Mouse (Mus musculus): Measurements from ENCODE around the gene Chd2. TPM values are rescaled to one million over a fixed set of nuclear protein-coding genes. Genes with fewer than 3 reads are reported as not detected.

Chd2 gene
- polyA plus RNA-seq, 1 experiment from 2014 or later, result 49.8 TPM

- H3K4me2 ChIP-seq (ENCODE audit: low read length), result no peak overlapping the region
- peaks cover 36% of the 10 kb centered on the region for H3K36me3 ChIP-seq (ENCODE audit: control insufficient read depth, insufficient read depth, low read length)
- peaks cover 5% of the 10 kb centered on the region; the same call in 1 of the 2 replicates for H3K4me1 ChIP-seq (ENCODE audit: control insufficient read depth, insufficient read depth, low read length)
- ATAC-seq (ENCODE audit: low FRiP score, low TSS enrichment) (no peak), DNase-seq (no peak)
- peak overlapping the region; percentile 57 for H3K27ac ChIP-seq (replicated peaks; ENCODE audit: low read depth, low read length)
- H3K4me3 ChIP-seq (replicated peaks; ENCODE audit: low read depth, low read length), result no peak overlapping the region
- no peaks in the 10 kb centered on the region for H3K27me3 ChIP-seq (ENCODE audit: control insufficient read depth, insufficient read depth, low read length)
- no peak overlapping the region for H3K9ac ChIP-seq (replicated peaks; ENCODE audit: low read length)
- WGBS, result 29% methylated on average over 3 of the region's 3 CpGs
- no peaks in the 10 kb centered on the region for H3K9me3 ChIP-seq (ENCODE audit: control insufficient read depth, low read length)
Observed at GRCm38 (mm10) chr7:73424243-73424642, 117.4 kb downstream of the Chd2 start.

GRCm38 (mm10) chr7:73423236-73423635, 118.4 kb downstream of the Chd2 start:
- Histone ChIP-seq H3K9ac (replicated peaks; ENCODE audit: low read length) (no peak overlapping the region), H3K27me3 (ENCODE audit: control insufficient read depth, insufficient read depth, low read length) (no peaks in the 10 kb centered on the region), H3K4me1 (ENCODE audit: control insufficient read depth, insufficient read depth, low read length) (peaks cover 8% of the 10 kb centered on the region; the same call in 1 of the 2 replicates), H3K4me2 (ENCODE audit: low read length) (no peak overlapping the region), H3K27ac (replicated peaks; ENCODE audit: low read depth, low read length) (0 out of 2 replicates have a peak overlapping the region, but pooled peaks have one; percentile 41), H3K36me3 (ENCODE audit: control insufficient read depth, insufficient read depth, low read length) (peaks cover 36% of the 10 kb centered on the region), H3K9me3 (ENCODE audit: control insufficient read depth, low read length) (no peaks in the 10 kb centered on the region), H3K4me3 (replicated peaks; ENCODE audit: low read depth, low read length) (no peak overlapping the region)
- no peak for ATAC-seq (ENCODE audit: low FRiP score, low TSS enrichment)
- WGBS, result 73% methylated on average over 13 of the region's 13 CpGs
- DNase-seq, result no peak

- Histone ChIP-seq H3K9ac (replicated peaks; ENCODE audit: low read length) (no peak overlapping the region), H3K4me1 (ENCODE audit: control insufficient read depth, insufficient read depth, low read length) (peaks cover 8% of the 10 kb centered on the region; the same call in 1 of the 2 replicates)
- ATAC-seq (ENCODE audit: low FRiP score, low TSS enrichment), result peak; percentile 57; the same call in 1 of the 2 replicates
Observed at GRCm38 (mm10) chr7:73422223-73423113, 119.2 kb downstream of the Chd2 start.

DNA sequence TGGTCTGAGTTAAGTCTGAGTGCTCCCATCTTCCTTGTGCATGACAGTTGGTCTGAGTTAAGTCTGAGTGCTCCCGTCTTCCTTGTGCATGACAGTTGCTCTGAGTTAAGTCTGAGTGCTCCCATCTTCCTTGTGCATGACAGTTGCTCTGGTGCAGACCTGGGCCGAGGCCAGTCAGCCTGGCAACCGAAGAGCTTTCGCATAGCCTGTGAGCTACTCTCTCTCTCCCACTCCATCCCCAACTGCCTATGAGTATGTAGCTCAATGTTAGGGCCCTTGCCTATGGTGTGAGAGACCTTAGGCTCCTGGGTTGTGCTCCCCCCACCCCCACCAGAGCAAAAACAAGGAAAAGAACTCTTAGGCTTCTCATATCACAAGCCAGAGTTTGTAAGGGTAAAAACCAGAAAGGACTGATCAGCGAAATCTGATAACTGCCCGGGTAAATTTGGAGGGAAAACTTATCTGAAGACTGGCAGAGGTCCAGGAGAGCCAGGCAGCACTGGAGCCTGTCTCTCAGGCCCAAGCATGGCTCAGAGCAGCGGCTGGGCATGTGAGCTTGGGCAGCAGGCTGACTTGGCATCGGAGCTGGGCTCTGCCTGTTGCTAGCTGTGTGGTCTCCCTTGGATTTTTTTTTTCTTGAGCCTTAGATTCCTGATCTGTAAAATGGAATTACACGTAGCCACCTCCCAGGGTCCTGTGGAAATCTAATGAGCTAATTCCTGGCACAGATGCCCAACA, 120.2 kb downstream of the Chd2 start:
- ATAC-seq (ENCODE audit: low FRiP score, low TSS enrichment), result no peak
- no peak overlapping the region for H3K9ac ChIP-seq (replicated peaks; ENCODE audit: low read length)

More at GRCm38 (mm10) chr7:73422223-73423113, 119.2 kb downstream of the Chd2 start:
- Histone ChIP-seq H3K27ac (replicated peaks; ENCODE audit: low read depth, low read length) (peak overlapping the region; percentile 45), H3K27me3 (ENCODE audit: control insufficient read depth, insufficient read depth, low read length) (no peaks in the 10 kb centered on the region), H3K4me2 (ENCODE audit: low read length) (no peak overlapping the region), H3K4me3 (replicated peaks; ENCODE audit: low read depth, low read length) (no peak overlapping the region), H3K36me3 (ENCODE audit: control insufficient read depth, insufficient read depth, low read length) (peaks cover 37% of the 10 kb centered on the region), H3K9me3 (ENCODE audit: control insufficient read depth, low read length) (no peaks in the 10 kb centered on the region)
- 22% methylated on average over 12 of the region's 12 CpGs for WGBS
- DNase-seq, result peak; percentile 91

DNA sequence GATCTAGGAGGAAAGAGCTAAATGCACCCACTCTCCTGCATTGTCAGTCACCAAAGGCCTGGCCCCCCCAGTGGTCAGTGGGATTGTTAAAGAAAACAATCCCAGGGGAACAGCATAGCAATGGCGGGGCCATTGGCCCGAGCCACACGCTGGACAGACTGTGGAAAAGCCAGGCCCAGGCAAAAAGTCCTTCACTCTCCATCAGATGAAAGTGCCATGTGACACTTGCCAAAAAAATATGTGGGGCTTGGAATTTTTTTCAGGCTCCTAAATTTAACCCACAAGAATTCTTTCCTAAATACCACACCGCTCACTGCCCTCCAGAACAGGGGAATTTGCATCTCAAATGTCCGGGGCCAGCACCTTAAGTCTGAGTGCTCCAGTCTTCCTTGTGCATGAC, 120.8 kb downstream of the Chd2 start:
- no peaks in the 10 kb centered on the region for H3K9me3 ChIP-seq (ENCODE audit: control insufficient read depth, low read length)
- no peak overlapping the region for H3K4me2 ChIP-seq (ENCODE audit: low read length)
- no peak overlapping the region for H3K4me3 ChIP-seq (replicated peaks; ENCODE audit: low read depth, low read length)
- H3K4me1 ChIP-seq (ENCODE audit: control insufficient read depth, insufficient read depth, low read length), result peaks cover 8% of the 10 kb centered on the region; the same call in 1 of the 2 replicates
- whole genome bisulfite sequencing, result 35% methylated on average over 5 of the region's 5 CpGs
- H3K9ac ChIP-seq (replicated peaks; ENCODE audit: low read length), result no peak overlapping the region
- no peak for DNase-seq
- no peak for ATAC-seq (ENCODE audit: low FRiP score, low TSS enrichment)
- no peaks in the 10 kb centered on the region for H3K27me3 ChIP-seq (ENCODE audit: control insufficient read depth, insufficient read depth, low read length)
- peaks cover 40% of the 10 kb centered on the region for H3K36me3 ChIP-seq (ENCODE audit: control insufficient read depth, insufficient read depth, low read length)
- H3K27ac ChIP-seq (replicated peaks; ENCODE audit: low read depth, low read length), result peak overlapping the region; percentile 17; the same call in 1 of the 2 replicates

More for the DNA sequence above, 120.2 kb downstream of the Chd2 start:
- Histone ChIP-seq H3K4me3 (replicated peaks; ENCODE audit: low read depth, low read length) (no peak overlapping the region), H3K27ac (replicated peaks; ENCODE audit: low read depth, low read length) (peak overlapping the region; percentile 45), H3K4me2 (ENCODE audit: low read length) (no peak overlapping the region), H3K36me3 (ENCODE audit: control insufficient read depth, insufficient read depth, low read length) (peaks cover 36% of the 10 kb centered on the region), H3K27me3 (ENCODE audit: control insufficient read depth, insufficient read depth, low read length) (no peaks in the 10 kb centered on the region), H3K4me1 (ENCODE audit: control insufficient read depth, insufficient read depth, low read length) (peaks cover 8% of the 10 kb centered on the region; the same call in 1 of the 2 replicates), H3K9me3 (ENCODE audit: control insufficient read depth, low read length) (no peaks in the 10 kb centered on the region)
- peak; percentile 67 for DNase-seq
- 49% methylated on average over 9 of the region's 9 CpGs for WGBS

DNA sequence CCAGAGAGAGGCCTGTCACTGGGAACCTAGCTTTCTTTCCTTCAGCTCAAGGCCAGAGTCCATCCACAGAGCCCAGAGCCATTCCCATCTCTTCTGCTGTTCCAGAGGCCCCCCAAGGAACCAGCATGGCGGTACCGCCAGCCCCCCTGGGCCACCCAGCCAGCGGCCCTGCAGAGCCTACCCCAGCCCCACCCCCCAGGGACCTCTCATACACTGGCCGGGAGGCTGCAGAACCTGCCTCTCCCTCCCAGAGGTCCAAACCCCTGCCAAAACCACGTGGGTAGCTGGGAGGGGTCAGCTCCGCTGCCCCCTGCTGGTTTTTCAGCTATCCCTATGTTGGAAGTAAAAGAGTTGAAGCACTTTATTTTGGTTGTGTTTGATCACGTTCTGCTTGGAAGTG, 122.3 kb downstream of the Chd2 start:
- no peak overlapping the region for H3K4me3 ChIP-seq (replicated peaks; ENCODE audit: low read depth, low read length)
- DNase-seq (peak; percentile 62), ATAC-seq (ENCODE audit: low FRiP score, low TSS enrichment) (peak; percentile 25; the same call in 1 of the 2 replicates)
- peaks cover 51% of the 10 kb centered on the region for H3K36me3 ChIP-seq (ENCODE audit: control insufficient read depth, insufficient read depth, low read length)
- WGBS, result 28% methylated on average over 7 of the region's 7 CpGs
- no peak overlapping the region for H3K9ac ChIP-seq (replicated peaks; ENCODE audit: low read length)
- H3K4me2 ChIP-seq (ENCODE audit: low read length), result no peak overlapping the region
- H3K9me3 ChIP-seq (ENCODE audit: control insufficient read depth, low read length), result no peaks in the 10 kb centered on the region
- H3K27ac ChIP-seq (replicated peaks; ENCODE audit: low read depth, low read length), result peak overlapping the region; percentile 45
- no peaks in the 10 kb centered on the region for H3K27me3 ChIP-seq (ENCODE audit: control insufficient read depth, insufficient read depth, low read length)
- peaks cover 8% of the 10 kb centered on the region; the same call in 1 of the 2 replicates for H3K4me1 ChIP-seq (ENCODE audit: control insufficient read depth, insufficient read depth, low read length)

- no peaks in the 10 kb centered on the region for H3K27me3 ChIP-seq (ENCODE audit: control insufficient read depth, insufficient read depth, low read length)
- no peaks in the 10 kb centered on the region for H3K9me3 ChIP-seq (ENCODE audit: control insufficient read depth, low read length)
- no peak overlapping the region for H3K4me3 ChIP-seq (replicated peaks; ENCODE audit: low read depth, low read length)
- H3K9ac ChIP-seq (replicated peaks; ENCODE audit: low read length), result no peak overlapping the region
- peaks cover 88% of the 10 kb centered on the region for H3K36me3 ChIP-seq (ENCODE audit: control insufficient read depth, insufficient read depth, low read length)
- DNase-seq, result no peak
- H3K4me2 ChIP-seq (ENCODE audit: low read length), result no peak overlapping the region
- peaks cover 8% of the 10 kb centered on the region for H3K4me1 ChIP-seq (ENCODE audit: control insufficient read depth, insufficient read depth, low read length)
- 0 out of 2 replicates have a peak overlapping the region, but pooled peaks have one; percentile 13 for H3K27ac ChIP-seq (replicated peaks; ENCODE audit: low read depth, low read length)
- no peak for ATAC-seq (ENCODE audit: low FRiP score, low TSS enrichment)
- WGBS, result 86% methylated on average over 14 of the region's 14 CpGs
Observed at GRCm38 (mm10) chr7:73414192-73414591, 127.4 kb downstream of the Chd2 start.

DNA sequence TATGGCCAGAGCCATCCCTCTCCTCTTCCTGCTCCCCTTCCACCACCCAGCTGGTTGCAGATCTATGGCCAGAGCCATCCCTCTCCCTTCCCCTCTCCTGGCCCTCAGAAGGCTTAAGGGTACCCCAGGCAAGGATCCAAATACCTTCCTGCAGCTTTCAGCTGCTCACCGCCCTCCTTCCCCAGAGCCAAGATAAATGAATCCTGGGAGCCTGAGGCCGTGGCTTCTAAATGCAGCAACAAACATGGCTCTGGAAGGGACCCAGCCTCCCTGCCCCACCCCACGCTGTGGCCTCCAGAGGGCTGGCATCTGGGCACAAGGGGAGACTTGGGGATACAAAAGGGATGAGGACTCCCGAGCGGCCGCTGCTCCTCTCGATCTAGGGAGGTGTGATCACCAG, 129.2 kb downstream of the Chd2 start:
- H3K27me3 ChIP-seq (ENCODE audit: control insufficient read depth, insufficient read depth, low read length), result no peaks in the 10 kb centered on the region
- H3K9me3 ChIP-seq (ENCODE audit: control insufficient read depth, low read length), result no peaks in the 10 kb centered on the region
- no peak overlapping the region for H3K4me3 ChIP-seq (replicated peaks; ENCODE audit: low read depth, low read length)
- H3K36me3 ChIP-seq (ENCODE audit: control insufficient read depth, insufficient read depth, low read length), result peaks cover 79% of the 10 kb centered on the region
- WGBS, result 63% methylated on average over 7 of the region's 7 CpGs
- no peak for ATAC-seq (ENCODE audit: low FRiP score, low TSS enrichment)
- no peak overlapping the region for H3K4me2 ChIP-seq (ENCODE audit: low read length)
- peak overlapping the region; percentile 28; the same call in 1 of the 2 replicates for H3K27ac ChIP-seq (replicated peaks; ENCODE audit: low read depth, low read length)
- peaks cover 6% of the 10 kb centered on the region; the same call in 1 of the 2 replicates for H3K4me1 ChIP-seq (ENCODE audit: control insufficient read depth, insufficient read depth, low read length)
- no peak overlapping the region for H3K9ac ChIP-seq (replicated peaks; ENCODE audit: low read length)
- DNase-seq, result no peak

Measured in midbrain, embryonic 14.5 days (tissue).